Mouse (Mus musculus): Measurements from ENCODE around the gene Syngap1. TPM values are rescaled to one million over a fixed set of nuclear protein-coding genes. Genes with fewer than 3 reads are reported as not detected.

Syngap1 gene
- polyA plus RNA-seq (2015; fragmentation: Nextera tagmentation; extraction: Ambion mirVana), result 0.61 and 0.70 TPM in 2 replicates

- no peak for ATAC-seq (ENCODE audit: low FRiP score, low TSS enrichment)
- H3K4me1 ChIP-seq (replicated peaks; ENCODE audit: control insufficient read depth, insufficient read depth), result peaks cover 5% of the 10 kb centered on the region; the same call in 1 of the 2 replicates
- peak within 1 kb of the TSS; percentile 48 for H3K4me3 ChIP-seq (ENCODE audit: low read depth, low read length)
- peak within 1 kb of the TSS; percentile 93 for H3K27ac ChIP-seq (replicated peaks)
- no peak for DNase-seq (ENCODE audit: low spot score)
- no peaks in the 10 kb centered on the region for H3K9me3 ChIP-seq (ENCODE audit: control insufficient read depth, low read length)
- peak within 1 kb of the TSS; percentile 80 for H3K4me2 ChIP-seq (replicated peaks; ENCODE audit: low read depth)
- H3K27me3 ChIP-seq (ENCODE audit: control insufficient read depth, insufficient read depth, low read length), result no peaks in the 10 kb centered on the region
- no peak for TF ChIP-seq EP300 (optimal IDR thresholded peaks at IDR 0.05)
- no peak for TF ChIP-seq CTCF (IDR thresholded peaks at IDR 0.05; ENCODE audit: low read depth)
- H3K36me3 ChIP-seq (ENCODE audit: control insufficient read depth, insufficient read depth, low read length), result no peaks in the 10 kb centered on the region; the same call in 1 of the 2 replicates
- peak within 1 kb of the TSS; percentile 77 for H3K9ac ChIP-seq (ENCODE audit: low read length)
- WGBS, result 4% methylated on average over 18 of the region's 24 CpGs
Measured at GRCm38 (mm10) chr17:26941031-26941789, at the start of gene Syngap1. Gene Syngap1 (plus strand): TSS chr17:26941253.

GRCm38 (mm10) chr17:26892635-26893375 is 48.2 kb upstream of the Syngap1 start:
- Histone ChIP-seq H3K4me3 (ENCODE audit: low read depth, low read length) (peak overlapping the region; percentile 27), H3K4me1 (replicated peaks; ENCODE audit: control insufficient read depth, insufficient read depth) (no peaks in the 10 kb centered on the region), H3K9ac (ENCODE audit: low read length) (peak overlapping the region; percentile 35; the same call in 1 of the 2 replicates), H3K27ac (replicated peaks) (peak overlapping the region; percentile 30; the same call in 1 of the 2 replicates), H3K27me3 (ENCODE audit: control insufficient read depth, insufficient read depth, low read length) (no peaks in the 10 kb centered on the region), H3K36me3 (ENCODE audit: control insufficient read depth, insufficient read depth, low read length) (no peaks in the 10 kb centered on the region), H3K4me2 (replicated peaks; ENCODE audit: low read depth) (peak overlapping the region; percentile 40), H3K9me3 (ENCODE audit: control insufficient read depth, low read length) (no peaks in the 10 kb centered on the region)
- ATAC-seq (ENCODE audit: low FRiP score, low TSS enrichment), result no peak
- DNase-seq (ENCODE audit: low spot score), result no peak
- 39% methylated on average over 16 of the region's 16 CpGs for WGBS
- TF ChIP-seq CTCF (IDR thresholded peaks at IDR 0.05; ENCODE audit: low read depth), result no peak
- no peak for TF ChIP-seq EP300 (optimal IDR thresholded peaks at IDR 0.05)

- no peak for DNase-seq (ENCODE audit: low spot score)
- TF ChIP-seq EP300 (optimal IDR thresholded peaks at IDR 0.05) (no peak), CTCF (IDR thresholded peaks at IDR 0.05; ENCODE audit: low read depth) (no peak)
- WGBS, result 57% methylated on average over 6 of the region's 6 CpGs
- Histone ChIP-seq H3K9me3 (ENCODE audit: control insufficient read depth, low read length) (no peaks in the 10 kb centered on the region), H3K27ac (replicated peaks) (no peak overlapping the region), H3K9ac (ENCODE audit: low read length) (no peak overlapping the region), H3K4me3 (ENCODE audit: low read depth, low read length) (no peak overlapping the region), H3K27me3 (ENCODE audit: control insufficient read depth, insufficient read depth, low read length) (no peaks in the 10 kb centered on the region), H3K4me2 (replicated peaks; ENCODE audit: low read depth) (no peak overlapping the region), H3K36me3 (ENCODE audit: control insufficient read depth, insufficient read depth, low read length) (no peaks in the 10 kb centered on the region), H3K4me1 (replicated peaks; ENCODE audit: control insufficient read depth, insufficient read depth) (no peaks in the 10 kb centered on the region)
- no peak for ATAC-seq (ENCODE audit: low FRiP score, low TSS enrichment)
Measured at GRCm38 (mm10) chr17:26893492-26893891, 47.6 kb upstream of the Syngap1 start.

- no peak for TF ChIP-seq CTCF (IDR thresholded peaks at IDR 0.05; ENCODE audit: low read depth)
- no peak for TF ChIP-seq EP300 (optimal IDR thresholded peaks at IDR 0.05)
- no peaks in the 10 kb centered on the region for H3K4me1 ChIP-seq (replicated peaks; ENCODE audit: control insufficient read depth, insufficient read depth)
- DNase-seq (ENCODE audit: low spot score), result no peak
- no peak overlapping the region for H3K9ac ChIP-seq (ENCODE audit: low read length)
- no peak overlapping the region for H3K27ac ChIP-seq (replicated peaks)
- no peak overlapping the region for H3K4me3 ChIP-seq (ENCODE audit: low read depth, low read length)
- ATAC-seq (ENCODE audit: low FRiP score, low TSS enrichment), result no peak
- no peak overlapping the region for H3K4me2 ChIP-seq (replicated peaks; ENCODE audit: low read depth)
- 76% methylated on average over 6 of the region's 6 CpGs for WGBS
- no peaks in the 10 kb centered on the region for H3K36me3 ChIP-seq (ENCODE audit: control insufficient read depth, insufficient read depth, low read length)
- H3K27me3 ChIP-seq (ENCODE audit: control insufficient read depth, insufficient read depth, low read length), result no peaks in the 10 kb centered on the region
- no peaks in the 10 kb centered on the region for H3K9me3 ChIP-seq (ENCODE audit: control insufficient read depth, low read length)
Measured at GRCm38 (mm10) chr17:26894342-26894741, 46.7 kb upstream of the Syngap1 start.

GRCm38 (mm10) chr17:26895578-26895977 is 45.5 kb upstream of the Syngap1 start:
- Histone ChIP-seq H3K4me2 (replicated peaks; ENCODE audit: low read depth) (no peak overlapping the region), H3K27ac (replicated peaks) (no peak overlapping the region), H3K4me1 (replicated peaks; ENCODE audit: control insufficient read depth, insufficient read depth) (no peaks in the 10 kb centered on the region), H3K9ac (ENCODE audit: low read length) (no peak overlapping the region), H3K27me3 (ENCODE audit: control insufficient read depth, insufficient read depth, low read length) (no peaks in the 10 kb centered on the region), H3K36me3 (ENCODE audit: control insufficient read depth, insufficient read depth, low read length) (no peaks in the 10 kb centered on the region), H3K4me3 (ENCODE audit: low read depth, low read length) (no peak overlapping the region), H3K9me3 (ENCODE audit: control insufficient read depth, low read length) (no peaks in the 10 kb centered on the region)
- DNase-seq (ENCODE audit: low spot score) (peak; percentile 75), ATAC-seq (ENCODE audit: low FRiP score, low TSS enrichment) (peak; percentile 45; the same call in 1 of the 2 replicates)
- TF ChIP-seq CTCF (IDR thresholded peaks at IDR 0.05; ENCODE audit: low read depth) (peak; percentile 94), EP300 (optimal IDR thresholded peaks at IDR 0.05) (no peak)
- 14% methylated on average over 10 of the region's 10 CpGs for WGBS
